Mouse (Mus musculus): ENCODE measurements around the gene Meox1.

Meox1 gene

DNA sequence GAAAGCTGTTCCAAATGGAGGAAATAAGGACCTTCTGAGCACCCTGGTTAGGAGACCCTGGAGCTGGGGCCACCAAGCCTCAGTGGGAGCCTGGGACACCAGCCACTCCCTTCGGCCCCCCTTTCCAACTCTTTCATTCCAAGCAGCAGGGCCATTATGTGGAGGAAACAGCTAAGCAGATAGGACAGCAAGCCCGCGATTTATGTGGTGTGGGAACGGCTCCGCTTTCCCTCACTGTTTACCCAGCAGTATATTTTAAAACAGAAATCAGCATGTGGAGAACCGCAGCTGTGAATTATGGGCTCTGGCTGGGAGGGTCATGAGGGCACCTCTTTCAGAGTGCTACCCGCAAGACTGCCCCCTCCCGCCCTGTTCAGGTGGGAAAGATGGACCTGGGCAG is 7.1 kb upstream of the Meox1 start:
- intact Hi-C loops (cut with DNase I), result no loop called here

DNA sequence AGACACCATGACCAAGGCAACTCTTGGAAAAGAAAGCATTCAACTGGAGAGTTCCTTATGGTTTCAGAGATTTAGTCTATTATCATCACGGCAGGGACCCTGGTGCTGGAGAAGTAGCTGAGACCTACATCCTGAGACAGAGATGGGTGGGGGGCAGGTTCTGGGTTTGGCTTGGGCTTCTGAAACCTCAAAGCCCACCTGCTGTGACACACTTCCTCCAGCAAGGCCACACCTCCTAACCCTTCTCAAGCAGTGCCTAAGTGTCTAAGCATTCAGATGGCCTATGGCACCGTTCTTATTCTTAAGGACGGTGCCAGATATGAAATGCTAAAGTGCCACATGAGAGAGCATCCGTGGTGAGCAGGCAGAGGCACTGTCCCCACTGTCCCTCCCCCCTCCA is 4.2 kb upstream of the Meox1 start:
- intact Hi-C loops (cut with DNase I), result no loop called here

DNA sequence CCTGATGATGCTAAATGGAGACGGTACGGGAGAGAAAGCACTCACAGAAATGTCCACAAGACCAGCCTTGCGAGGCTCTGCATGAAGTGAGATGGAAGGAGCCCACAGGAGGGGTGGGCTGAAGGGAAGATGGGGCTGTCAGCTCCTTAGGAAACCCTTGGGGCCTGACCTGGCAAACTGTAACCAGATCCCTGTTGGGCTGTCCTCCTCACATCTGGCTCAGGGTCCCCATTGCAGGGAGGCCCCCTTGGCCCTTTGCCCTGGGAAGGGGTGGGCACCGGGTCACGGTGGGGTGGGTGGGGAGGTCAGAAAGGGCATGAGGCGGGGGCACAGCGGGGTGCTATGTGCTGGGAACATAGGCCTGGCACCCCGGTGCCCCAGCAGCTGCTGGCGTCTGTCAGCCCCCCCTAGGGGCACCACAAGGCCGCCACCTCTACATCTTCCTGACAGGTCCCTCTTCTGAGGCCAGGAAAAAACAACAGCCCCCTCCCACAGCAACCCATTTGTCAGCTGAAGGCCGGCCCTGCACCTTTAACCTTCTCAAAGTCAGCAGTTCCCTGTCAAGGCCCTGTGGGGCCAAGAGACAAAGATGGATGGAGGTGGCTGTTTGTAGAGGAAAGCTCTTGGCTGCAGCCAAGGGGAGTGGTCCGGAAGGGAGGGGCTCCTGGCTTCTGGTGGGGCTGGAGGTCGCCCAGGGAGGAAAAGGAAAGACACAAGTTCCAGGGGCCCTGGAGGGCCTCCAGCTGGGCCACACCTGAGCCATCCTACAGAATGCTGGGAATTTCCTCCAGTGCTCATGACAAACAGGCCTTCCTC is 2.6 kb upstream of the Meox1 start:
- intact Hi-C loops (cut with DNase I), result no loop called here

DNA sequence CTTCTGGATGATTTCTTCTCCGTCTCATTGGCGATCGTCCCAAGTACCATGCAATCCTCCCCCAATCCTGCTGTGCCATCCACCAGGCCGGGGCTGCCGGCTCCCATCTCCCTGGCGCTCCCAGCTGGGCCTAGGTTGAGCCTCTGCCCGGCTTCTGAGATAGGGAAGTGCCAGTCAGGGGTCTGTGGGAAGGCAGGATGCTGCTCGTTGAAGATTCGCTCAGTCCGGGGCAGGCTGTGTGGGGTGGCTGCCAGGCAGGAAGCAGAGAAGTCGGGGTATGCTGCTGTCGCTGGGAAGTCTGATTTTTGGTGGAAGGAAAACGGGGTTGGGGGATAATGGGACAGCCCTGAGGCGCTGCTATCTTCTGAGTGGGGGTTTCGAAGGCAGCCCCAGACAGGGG is 614 bp downstream of the Meox1 start:
- intact Hi-C loops (cut with DNase I), result no loop called here

DNA sequence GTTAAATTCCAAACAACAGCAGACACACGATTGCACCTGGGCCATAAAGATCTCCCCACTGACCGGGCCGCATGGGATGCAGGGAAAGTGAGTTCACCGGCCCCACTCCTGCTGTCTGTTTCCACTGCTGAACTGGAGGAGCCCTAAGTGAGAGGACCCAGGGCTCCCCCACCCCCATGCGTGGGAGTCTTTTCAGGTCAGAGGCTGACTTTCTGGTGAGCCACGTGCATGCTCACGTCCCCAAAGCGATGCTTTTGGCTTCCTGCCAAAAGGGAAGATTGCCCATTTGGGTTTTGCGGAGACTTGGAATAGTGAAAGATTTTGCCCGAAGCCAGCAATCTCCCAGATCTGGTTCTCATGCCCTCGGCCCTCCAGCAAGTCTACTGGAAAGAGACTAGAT is 2.7 kb downstream of the Meox1 start:
- intact Hi-C loops (cut with DNase I), result no loop called here

DNA sequence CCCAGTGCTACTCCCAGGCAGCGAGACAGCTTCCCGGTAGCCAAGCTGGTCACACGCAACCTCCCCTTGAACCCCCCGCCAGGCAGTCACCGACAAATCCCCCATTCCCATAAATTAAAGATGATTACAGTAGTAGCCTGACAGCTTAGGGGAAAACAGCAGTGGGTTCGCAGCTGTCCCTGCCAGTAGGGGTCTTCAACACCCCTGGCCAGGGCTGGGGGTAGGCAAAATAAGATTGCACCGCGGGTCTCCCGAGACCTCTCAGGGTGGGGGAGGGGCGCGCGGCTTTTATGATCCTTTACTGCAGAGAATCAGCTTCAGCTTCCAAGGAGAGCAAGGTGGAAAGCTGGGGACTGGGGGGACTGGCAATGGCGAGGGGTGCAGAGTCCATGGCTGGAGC is 4.4 kb downstream of the Meox1 start:
- intact Hi-C loops (cut with DNase I), result no loop called here

DNA sequence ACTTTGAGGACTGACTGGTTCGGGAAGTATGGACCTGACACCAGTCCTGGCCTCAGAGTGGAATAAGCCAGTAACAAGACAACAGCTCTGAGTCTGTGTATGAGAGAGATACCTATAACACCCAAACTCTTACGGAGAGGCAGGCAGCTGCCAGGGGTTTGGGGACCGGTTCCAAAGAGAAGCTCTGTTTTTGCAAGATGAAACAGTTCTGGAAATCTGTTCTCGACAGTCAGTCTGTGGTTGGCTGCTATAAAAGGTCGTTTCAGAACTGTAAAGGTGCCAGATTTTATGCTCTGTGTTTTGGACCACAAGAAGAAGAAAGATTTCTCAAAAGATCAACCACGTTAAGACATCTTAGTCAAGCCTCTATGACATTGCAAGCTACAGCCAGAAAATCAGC is 5.4 kb downstream of the Meox1 start:
- intact Hi-C loops (cut with DNase I), result no loop called here

DNA sequence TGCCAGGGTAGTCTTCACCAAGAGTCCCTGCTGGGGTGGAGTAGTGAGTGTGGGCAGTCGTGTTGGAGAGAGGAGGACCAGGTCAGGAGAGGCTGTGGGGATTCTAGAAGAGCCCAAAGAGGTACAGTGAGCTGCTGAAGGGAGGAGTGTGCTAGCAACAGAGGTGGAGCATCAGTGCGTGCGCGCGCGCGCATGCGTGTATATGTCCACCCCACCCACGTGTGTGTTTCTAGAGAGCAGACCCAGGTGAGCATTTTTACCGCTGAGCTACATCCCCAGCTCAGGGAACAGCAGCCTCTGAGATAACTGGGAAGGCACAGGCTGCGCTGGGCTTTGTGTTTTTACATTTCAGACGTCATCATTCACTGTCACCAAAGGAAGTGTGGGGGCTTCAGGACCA is 7.7 kb downstream of the Meox1 start:
- intact Hi-C loops (cut with DNase I), result no loop called here

DNA sequence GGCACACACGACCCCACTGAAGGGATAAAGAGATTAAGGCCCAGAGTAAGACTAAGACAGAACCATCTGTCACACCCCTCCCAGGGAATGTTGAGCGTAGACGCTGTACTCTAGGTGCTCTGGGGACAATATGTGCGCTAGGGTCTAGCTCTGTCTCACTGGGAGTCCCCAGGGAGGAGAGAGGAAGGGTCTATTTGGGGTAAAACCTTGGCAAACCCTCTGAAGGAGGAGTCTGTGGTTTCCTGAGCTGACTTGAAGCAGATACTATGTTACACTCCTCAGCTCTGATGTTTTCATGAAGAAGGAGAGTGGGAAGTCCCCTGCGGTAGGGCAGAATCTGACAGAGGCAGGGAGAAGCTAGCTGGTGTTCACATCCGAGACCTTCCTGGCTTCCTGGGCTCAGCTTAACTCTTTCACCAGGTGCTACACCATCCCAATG is 8.3 kb downstream of the Meox1 start:
- intact Hi-C loops (cut with DNase I), result no loop called here

DNA sequence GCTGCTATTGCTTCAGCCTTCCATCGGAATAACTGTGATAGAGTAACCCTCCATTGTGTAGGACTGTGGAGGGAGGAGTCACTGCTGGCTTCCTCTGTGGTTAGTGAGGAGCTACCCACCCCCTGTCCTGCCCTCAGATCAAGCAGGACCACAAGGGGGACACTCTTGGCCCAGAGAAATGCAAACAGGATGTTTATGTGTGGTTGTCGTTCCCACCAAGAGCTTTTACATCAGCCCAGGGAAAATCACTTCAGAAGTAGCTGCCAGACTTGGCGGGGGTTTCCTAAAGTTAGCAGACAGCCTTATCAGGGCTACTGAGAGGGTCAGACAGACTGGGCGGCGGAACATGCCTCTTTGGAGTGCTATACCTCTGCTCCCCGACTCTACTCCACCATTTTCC is 8.9 kb downstream of the Meox1 start:
- intact Hi-C loops (cut with DNase I), result no loop called here

DNA sequence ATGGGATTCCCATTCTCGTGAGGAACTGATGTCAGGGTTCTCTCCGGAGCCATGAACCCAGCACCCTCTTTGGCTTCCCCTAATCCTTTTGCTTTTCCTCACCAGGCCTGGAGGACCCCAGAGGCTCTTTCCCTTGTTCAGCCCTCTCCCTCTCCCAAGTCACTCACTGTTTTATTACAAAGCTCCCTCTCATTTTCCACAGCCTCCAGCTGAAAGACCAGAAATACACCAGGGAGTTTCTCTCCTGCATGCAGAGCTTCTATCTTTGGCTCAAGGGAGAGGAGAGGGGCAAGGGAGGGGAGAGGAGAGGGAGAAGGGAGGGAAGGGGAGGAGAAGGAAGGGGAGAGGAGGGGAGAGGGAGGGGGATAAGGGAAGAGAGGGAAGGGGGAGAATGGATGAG is 10.3 kb downstream of the Meox1 start:
- intact Hi-C loops (cut with DNase I), result no loop called here

DNA sequence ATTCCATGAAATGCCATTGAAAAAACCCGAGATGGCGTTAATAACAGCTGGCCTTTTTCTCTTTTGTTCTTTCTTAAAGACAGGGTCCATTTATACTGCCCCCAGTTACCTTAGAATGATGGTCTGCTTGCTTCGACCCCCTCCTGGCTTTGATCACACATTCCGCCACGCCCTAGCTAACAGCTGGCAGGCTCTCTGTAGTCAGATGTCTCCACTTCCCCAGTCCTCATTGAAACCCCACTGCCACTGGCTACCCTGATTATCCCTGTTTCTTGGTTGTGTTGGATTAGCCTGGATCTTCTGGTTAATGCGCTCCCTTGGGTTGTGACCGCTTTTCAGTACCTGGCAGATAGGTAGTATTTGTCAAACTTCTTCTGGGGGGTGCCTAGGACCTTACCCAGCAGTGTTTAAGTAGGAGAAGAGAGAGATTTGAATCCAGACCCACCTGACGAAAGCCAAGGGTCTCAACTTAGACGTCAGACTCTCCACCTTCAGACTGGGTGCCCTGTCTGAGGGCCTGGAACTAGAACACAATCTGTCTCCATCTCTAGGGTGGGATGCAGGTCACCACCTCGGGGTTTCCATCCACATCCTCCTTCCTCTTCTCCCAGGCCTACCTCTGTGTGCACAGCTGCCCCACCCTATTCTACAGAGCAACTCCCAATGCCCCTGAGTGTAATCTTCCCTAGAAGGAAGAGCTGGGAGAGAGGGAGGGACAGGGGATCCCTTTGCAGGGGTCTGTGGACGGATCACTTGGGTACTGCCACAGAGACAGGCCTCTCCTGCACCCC is 11.5 kb downstream of the Meox1 start:
- intact Hi-C loops (cut with DNase I), result no loop called here

DNA sequence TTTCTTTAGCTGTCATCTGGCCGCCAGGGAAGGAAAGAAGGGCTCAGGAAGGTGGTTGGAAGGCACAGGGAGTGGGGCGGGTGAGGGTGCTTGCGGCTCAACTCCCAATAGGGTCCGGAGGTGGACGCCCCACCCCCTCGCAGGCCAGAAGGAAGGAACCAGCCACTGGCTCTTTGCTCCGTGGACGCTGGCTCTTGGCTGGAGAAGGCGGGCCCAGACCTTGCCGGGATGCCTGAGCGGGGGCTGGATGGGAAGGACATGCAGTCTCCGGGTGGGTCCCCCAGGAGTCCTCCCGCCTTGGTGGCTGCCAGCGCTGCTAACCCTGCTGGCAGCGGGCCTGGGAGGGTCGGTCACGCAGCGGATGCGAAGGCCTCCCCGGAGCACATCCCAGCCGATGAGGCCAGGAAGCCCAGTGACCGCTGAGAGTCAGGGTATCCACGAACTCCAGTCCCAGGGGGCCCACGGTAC is 12.5 kb downstream of the Meox1 start:
- intact Hi-C loops (cut with DNase I), result no loop called here

DNA sequence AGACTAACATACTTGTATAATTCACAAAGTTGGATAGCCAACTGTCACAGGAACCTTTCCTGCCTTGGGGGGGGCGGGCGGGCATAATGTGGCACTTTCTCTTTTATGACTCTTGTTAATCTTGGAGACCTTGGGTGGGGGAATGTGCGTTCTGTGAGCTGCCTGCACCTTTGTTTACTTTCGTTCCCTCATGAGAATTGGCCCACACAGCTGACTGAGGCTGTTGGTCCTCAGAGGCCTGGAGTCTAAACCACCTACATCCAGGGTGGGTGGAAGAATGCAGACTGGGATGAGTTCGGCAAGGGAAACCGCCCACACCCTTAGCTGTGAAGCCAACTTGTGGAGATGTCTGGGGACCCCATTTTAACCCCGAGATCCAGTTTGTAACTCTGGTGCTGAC is 13.0 kb downstream of the Meox1 start:
- intact Hi-C loops (cut with DNase I), result no loop called here

DNA sequence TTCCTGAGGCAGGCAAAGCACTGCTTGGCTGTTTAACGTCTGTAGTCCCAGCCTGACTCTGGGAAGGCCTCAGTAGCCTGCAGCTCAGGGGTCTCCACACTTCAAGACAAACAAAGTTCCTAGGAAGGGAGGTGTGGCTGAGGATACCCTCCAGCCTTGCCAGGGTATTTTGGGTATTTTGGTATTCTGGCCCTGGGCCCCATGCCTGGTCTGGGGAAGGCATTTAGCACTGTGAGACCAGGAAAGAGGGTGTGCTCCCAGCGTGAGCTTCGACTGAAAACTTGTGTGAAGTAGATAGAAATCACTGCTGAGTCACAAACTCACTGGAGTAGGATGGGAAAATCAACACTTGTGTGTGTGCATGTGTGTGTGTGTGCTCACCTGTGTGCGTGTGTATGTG is 14.5 kb downstream of the Meox1 start:
- intact Hi-C loops (cut with DNase I), result no loop called here

DNA sequence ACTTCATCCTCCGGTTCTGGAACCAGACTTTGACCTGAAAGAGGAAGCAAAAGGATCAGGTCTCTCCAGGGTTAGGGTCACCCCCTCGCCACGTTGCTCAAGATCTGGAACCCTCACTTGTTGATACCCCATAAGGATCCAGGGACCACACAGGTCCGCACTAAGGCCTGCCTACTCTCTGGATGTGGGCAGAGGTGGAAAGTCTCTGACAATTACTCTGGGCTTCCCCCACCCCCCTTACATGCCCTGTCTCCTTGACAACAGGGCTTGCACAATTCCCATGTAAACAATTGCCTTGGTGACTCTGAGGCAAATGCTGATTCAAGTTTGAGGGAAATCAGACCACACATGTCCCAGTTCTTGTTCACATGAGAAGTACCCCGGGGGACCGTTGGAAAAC is 15.5 kb downstream of the Meox1 start:
- intact Hi-C loops (cut with DNase I), result no loop called here

DNA sequence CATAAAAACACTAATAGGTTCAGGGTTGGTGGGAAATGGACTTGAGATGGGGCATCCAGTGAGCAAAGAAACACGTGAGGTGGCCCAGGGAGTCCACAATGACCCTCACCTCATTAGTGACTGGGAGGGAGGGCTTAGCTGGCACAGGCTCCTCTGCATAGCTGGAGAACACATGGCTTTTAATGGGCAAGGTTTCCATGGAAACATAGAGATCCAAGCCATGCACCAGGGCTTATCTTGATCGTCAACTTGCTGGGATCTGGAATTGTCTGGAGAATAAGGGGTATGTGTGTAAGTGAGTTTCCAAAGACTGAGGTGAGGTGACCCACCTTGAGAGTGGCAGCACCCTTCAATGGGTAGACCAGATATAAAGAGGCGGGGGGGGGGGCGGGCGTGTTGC is 19.2 kb downstream of the Meox1 start:
- intact Hi-C loops (cut with DNase I), result no loop called here

DNA sequence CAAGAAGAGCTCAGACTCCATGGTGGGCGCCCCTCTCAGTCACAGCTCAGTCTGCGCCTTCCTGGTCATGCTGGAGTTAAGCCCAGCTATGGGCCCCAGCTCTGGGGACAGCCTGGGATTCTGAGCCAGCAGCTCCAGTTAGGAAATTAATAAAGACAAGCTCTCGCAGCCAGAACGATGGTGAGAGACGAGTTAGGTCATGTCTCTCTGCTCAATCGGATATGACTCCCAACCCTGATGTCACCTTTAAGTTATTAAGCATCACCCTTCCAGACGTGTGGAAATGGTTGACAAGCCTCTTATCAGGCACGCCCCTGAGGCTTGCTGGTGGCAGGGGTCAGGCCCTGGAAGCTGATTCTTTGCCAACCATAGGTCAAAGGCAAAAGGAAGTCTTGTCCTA is 20.3 kb downstream of the Meox1 start:
- intact Hi-C loops (cut with DNase I), result no loop called here

DNA sequence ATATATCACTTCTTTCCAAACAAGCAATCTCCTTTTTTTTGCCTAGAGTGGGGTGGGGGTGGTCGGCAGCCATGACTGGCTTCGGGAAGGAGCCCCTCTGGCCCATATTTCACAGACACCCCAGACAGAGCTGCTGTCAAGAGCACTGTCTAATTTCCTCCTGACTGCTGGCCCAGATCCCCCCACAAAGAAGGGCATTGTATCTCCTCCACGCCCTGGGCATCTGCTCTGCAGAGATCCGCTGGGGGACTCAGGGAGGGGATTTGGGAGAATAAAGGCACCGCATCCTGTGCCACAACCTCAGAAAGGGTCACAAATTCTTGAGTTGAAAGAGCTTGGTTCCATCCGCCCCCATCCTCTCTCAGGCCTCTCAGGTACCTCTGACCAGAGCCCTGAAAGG is 22.7 kb downstream of the Meox1 start:
- intact Hi-C loops (cut with DNase I), result no loop called here

DNA sequence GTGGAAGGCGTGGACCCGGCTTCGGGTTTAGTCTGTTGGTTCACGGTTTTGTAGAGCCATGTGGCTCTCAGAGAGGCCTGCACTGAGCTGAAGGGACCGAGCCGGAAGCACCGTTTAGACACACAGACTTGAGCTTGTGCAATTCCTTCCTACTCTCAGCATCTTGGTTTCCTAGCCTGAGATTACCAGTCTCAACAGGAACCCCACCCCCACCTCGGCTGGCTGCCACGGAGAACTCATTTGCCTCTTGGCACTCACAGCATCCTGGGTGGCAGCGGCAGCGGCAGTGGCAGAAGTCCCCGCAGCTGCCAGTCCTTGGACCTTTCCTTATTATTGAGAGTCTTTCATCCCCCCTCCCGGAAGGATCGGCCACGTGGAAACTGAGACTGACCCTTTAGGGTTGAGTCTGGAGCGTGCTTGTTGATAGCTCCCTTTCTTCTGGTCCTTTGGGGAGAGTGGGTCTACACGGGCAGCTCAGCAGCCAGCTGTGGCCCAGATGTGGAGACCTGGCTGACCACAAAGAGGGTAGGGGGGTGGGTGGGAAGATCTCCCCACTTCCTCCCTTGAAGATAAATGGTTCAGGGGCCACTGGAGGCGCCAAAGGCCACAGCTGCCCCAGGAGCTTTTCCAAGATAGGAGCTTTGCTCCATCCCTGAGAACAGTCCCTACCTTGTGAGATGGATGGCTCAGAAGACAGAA is 24.0 kb downstream of the Meox1 start:
- intact Hi-C loops (cut with DNase I), result no loop called here

DNA sequence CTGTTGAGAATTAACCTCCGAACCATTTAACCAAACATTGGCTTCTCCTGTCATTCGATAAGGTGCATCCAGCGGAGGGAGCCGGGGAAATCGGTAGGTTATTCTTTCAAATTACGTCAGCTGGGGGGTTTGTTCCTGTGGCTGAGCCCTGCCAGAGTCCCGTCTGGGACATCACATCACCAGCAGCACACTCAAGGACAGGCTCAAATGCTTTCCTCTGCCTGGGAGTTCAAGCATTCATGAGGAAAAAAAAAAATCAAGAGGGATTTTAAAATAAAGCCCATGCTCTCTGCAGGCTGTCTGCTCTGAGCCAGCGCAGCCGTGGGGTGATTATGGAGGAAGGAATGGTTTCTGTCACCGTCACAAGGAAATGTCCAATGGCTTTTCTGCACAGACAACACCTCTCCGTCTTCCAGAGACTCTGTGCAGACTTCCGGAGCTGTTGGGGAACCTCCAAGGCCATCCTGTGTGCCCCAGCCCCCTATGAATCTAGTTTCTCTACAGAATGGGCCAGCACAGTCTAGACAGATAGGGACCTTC is 26.6 kb downstream of the Meox1 start:
- intact Hi-C loops (cut with DNase I), result no loop called here

DNA sequence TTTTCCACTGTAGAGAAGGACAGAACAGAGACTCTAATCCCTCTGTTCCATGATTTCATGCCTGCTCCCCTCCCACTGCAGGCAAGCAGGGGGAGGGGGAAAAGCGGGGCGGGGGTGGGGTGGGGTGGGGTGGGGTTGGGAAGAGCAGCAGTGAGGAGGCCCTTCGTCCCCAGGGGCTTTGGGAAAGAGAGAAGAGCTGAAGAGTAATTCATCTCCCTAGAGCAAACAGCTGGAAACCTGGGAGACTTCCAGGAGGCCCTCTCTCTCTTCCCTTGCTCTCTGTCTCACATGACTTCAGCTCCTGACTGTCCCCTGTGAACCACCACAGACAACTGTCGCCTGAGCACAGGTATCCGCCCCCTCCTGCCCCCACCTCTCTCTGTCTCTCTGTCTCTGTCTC is 35.4 kb downstream of the Meox1 start:
- intact Hi-C loops (cut with DNase I), result no loop called here
